Mouse (Mus musculus) testis, adult 2 months (tissue): Measurements from ENCODE around the gene Svs4.

ENCODE experiments used
- CTCF ChIP-seq: fragments of 200-500 bp; IDR thresholded peaks from 2 replicates; pipeline ENCODE4 v1.5.1; 2012; ENCODE audit warnings: low read depth, mild to moderate bottlenecking, inconsistent platforms, low read length, moderate library complexity; ENCODE audit not compliant: control insufficient read depth, insufficient read depth, insufficient replicate concordance
- POLR2A ChIP-seq: fragments of 200-500 bp; IDR thresholded peaks from 2 replicates; pipeline ENCODE4 v1.6.1; 2012; ENCODE audit warnings: low read depth, mild to moderate bottlenecking, inconsistent platforms, low read length, moderate library complexity; ENCODE audit not compliant: control insufficient read depth

- TF ChIP-seq POLR2A (no peak), CTCF (no peak)
These were observed 42.7 kb upstream of the Svs4 start for GRCm38 (mm10) chr2:164320983-164321382.
